Mouse (Mus musculus) neural tube, embryonic 11.5 days (tissue): ENCODE measurements at regions not wholly inside any gene's neighbourhood (a gene's known extent, or its start where the extent isn't known, plus 50 kb on each side); places are given as distances from the start of the nearest gene placed in this dataset.
"Not testable (repeated sequence)": the region's sequence is repeated elsewhere in the genome, so short reads cannot be mapped to it uniquely, and the experiment has no call there.

ENCODE experiments used
- ATAC-seq: fragments of 200-750 bp; cut with Nextera tagmentation; 2 replicates; pipeline ENCODE4 v1.8.0; 2017; ENCODE audit warnings: moderate number of reproducible peaks, mild to moderate bottlenecking, moderate TSS enrichment, moderate library complexity; ENCODE audit not compliant: insufficient read depth, low FRiP score, low TSS enrichment
- DNase-seq: peaks from one replicate; pipeline ENCODE4 v3.0.0-alpha.2; 2015; ENCODE audit warnings: low spot score
- H3K27ac ChIP-seq: fragments of 300-500 bp; sonication (generic); 2 replicates; pipeline ENCODE4 v1.5.1; 2014; ENCODE audit warnings: low read depth, mild to moderate bottlenecking, low read length
- H3K27me3 ChIP-seq: fragments of 300-500 bp; sonication (generic); 2 replicates; pipeline ENCODE4 v1.6.1; 2014; ENCODE audit warnings: mild to moderate bottlenecking, low read length, mixed read lengths; ENCODE audit not compliant: control insufficient read depth, insufficient read depth
- H3K36me3 ChIP-seq: fragments of 300-500 bp; sonication (generic); 2 replicates; pipeline ENCODE4 v1.6.1; 2014; ENCODE audit warnings: mild to moderate bottlenecking, low read length, moderate library complexity, mixed read lengths; ENCODE audit not compliant: control insufficient read depth, insufficient read depth
- H3K4me1 ChIP-seq: fragments of 300-500 bp; sonication (generic); 2 replicates; pipeline ENCODE4 v1.6.1; 2014; ENCODE audit warnings: low read length, mixed read lengths; ENCODE audit not compliant: control insufficient read depth, insufficient read depth
- H3K4me2 ChIP-seq: fragments of 300-500 bp; sonication (generic); 2 replicates; pipeline ENCODE4 v1.6.1; 2014; ENCODE audit warnings: low read depth, mild to moderate bottlenecking, moderate library complexity
- H3K4me3 ChIP-seq: fragments of 300-500 bp; sonication (generic); 2 replicates; pipeline ENCODE4 v1.5.1; 2014; ENCODE audit warnings: low read depth, low read length
- H3K9ac ChIP-seq: fragments of 300-500 bp; sonication (generic); 2 replicates; pipeline ENCODE4 v1.6.1; 2014; ENCODE audit warnings: mild to moderate bottlenecking, low read length
- H3K9me3 ChIP-seq: fragments of 300-500 bp; sonication (generic); 2 replicates; pipeline ENCODE4 v1.6.1; 2016; ENCODE audit warnings: low read length; ENCODE audit not compliant: control insufficient read depth
- WGBS: fragments of 180-500 bp; shearing (Covaris S2); extraction: QIAGEN DNeasy Blood & Tissue Kit; methylation state at CpG from one replicate; pipeline ENCODE4 v1.1.7; 2014; 5-methylcytosine and 5-hydroxymethylcytosine counted together

- Histone ChIP-seq H3K9me3 (no peaks in the 10 kb centered on the region), H3K4me3 (no peak overlapping the region), H3K4me2 (no peak overlapping the region), H3K36me3 (no peaks in the 10 kb centered on the region), H3K27me3 (no peaks in the 10 kb centered on the region), H3K4me1 (peaks cover 2% of the 10 kb centered on the region; the same call in 1 of the 2 replicates), H3K27ac (no peak overlapping the region), H3K9ac (no peak overlapping the region)
- WGBS: 76% methylated on average over 3 of the region's 3 CpGs
- DNase-seq (no peak), ATAC-seq (no peak)
These were observed 180.3 kb downstream of the Opa1 start for GRCm38 (mm10) chr16:29759416-29759815.

GRCm38 (mm10) chr16:29760627-29761026 is 181.5 kb downstream of the Opa1 start:
- ATAC-seq (no peak), DNase-seq (no peak)
- Histone ChIP-seq H3K4me2 (no peak overlapping the region), H3K4me3 (no peak overlapping the region), H3K27me3 (no peaks in the 10 kb centered on the region), H3K4me1 (peaks cover 2% of the 10 kb centered on the region; the same call in 1 of the 2 replicates), H3K27ac (no peak overlapping the region), H3K9me3 (no peaks in the 10 kb centered on the region), H3K36me3 (no peaks in the 10 kb centered on the region), H3K9ac (no peak overlapping the region)
- WGBS: 87% methylated on average over 4 of the region's 4 CpGs

GRCm38 (mm10) chr16:29761779-29762277 is 182.7 kb downstream of the Opa1 start:
- Histone ChIP-seq H3K9ac (no peak overlapping the region), H3K4me2 (no peak overlapping the region)

GRCm38 (mm10) chr16:29764376-29764775 is 185.2 kb downstream of the Opa1 start:
- Histone ChIP-seq H3K9me3 (no peaks in the 10 kb centered on the region), H3K27me3 (no peaks in the 10 kb centered on the region), H3K36me3 (no peaks in the 10 kb centered on the region), H3K27ac (no peak overlapping the region), H3K4me1 (peaks cover 2% of the 10 kb centered on the region; the same call in 1 of the 2 replicates), H3K9ac (no peak overlapping the region), H3K4me2 (no peak overlapping the region), H3K4me3 (no peak overlapping the region)
- no peak for ATAC-seq
- no peak for DNase-seq
- 93% methylated on average over 1 of the region's 1 CpGs for WGBS

More at GRCm38 (mm10) chr16:29761779-29762277, 182.7 kb downstream of the Opa1 start:
- Histone ChIP-seq H3K9me3 (no peaks in the 10 kb centered on the region), H3K27me3 (no peaks in the 10 kb centered on the region), H3K27ac (no peak overlapping the region), H3K4me3 (no peak overlapping the region), H3K36me3 (no peaks in the 10 kb centered on the region), H3K4me1 (peaks cover 2% of the 10 kb centered on the region; the same call in 1 of the 2 replicates)
- ATAC-seq (no peak), DNase-seq (peak; percentile 48)
- WGBS: 23% methylated on average over 6 of the region's 6 CpGs

GRCm38 (mm10) chr16:29765801-29766200 is 186.7 kb downstream of the Opa1 start:
- not testable (repeated sequence) for H3K4me2 ChIP-seq, H3K9ac ChIP-seq, H3K4me1 ChIP-seq, H3K36me3 ChIP-seq, H3K27me3 ChIP-seq, DNase-seq, ATAC-seq, H3K27ac ChIP-seq, H3K9me3 ChIP-seq, H3K4me3 ChIP-seq
- WGBS: 95% methylated on average over 3 of the region's 3 CpGs

GRCm38 (mm10) chr16:29771320-29771719 is 192.2 kb downstream of the Opa1 start:
- 36% methylated on average over 4 of the region's 4 CpGs for WGBS
- H3K9me3 ChIP-seq: no peaks in the 10 kb centered on the region
- ATAC-seq (no peak), DNase-seq (no peak)
- no peak overlapping the region for H3K27ac ChIP-seq
- no peaks in the 10 kb centered on the region for H3K36me3 ChIP-seq
- no peak overlapping the region for H3K9ac ChIP-seq
- H3K4me3 ChIP-seq: no peak overlapping the region
- H3K4me2 ChIP-seq: no peak overlapping the region
- no peaks in the 10 kb centered on the region for H3K27me3 ChIP-seq
- H3K4me1 ChIP-seq: peaks cover 8% of the 10 kb centered on the region

- WGBS: 23% methylated on average over 13 of the region's 13 CpGs
- ATAC-seq: no peak
- Histone ChIP-seq H3K27me3 (no peaks in the 10 kb centered on the region), H3K27ac (no peak overlapping the region), H3K9ac (no peak overlapping the region), H3K4me2 (no peak overlapping the region), H3K4me1 (peaks cover 8% of the 10 kb centered on the region), H3K9me3 (no peaks in the 10 kb centered on the region), H3K4me3 (no peak overlapping the region), H3K36me3 (no peaks in the 10 kb centered on the region)
- peak; percentile 49 for DNase-seq
These were observed 192.8 kb downstream of the Opa1 start for GRCm38 (mm10) chr16:29771728-29772608.

- H3K9me3 ChIP-seq: no peaks in the 10 kb centered on the region
These were observed 193.5 kb downstream of the Opa1 start for GRCm38 (mm10) chr16:29772609-29772988.

GRCm38 (mm10) chr16:29773056-29773455 is 193.9 kb downstream of the Opa1 start:
- Histone ChIP-seq H3K36me3 (no peaks in the 10 kb centered on the region), H3K4me2 (no peak overlapping the region), H3K4me1 (peaks cover 8% of the 10 kb centered on the region), H3K9me3 (no peaks in the 10 kb centered on the region), H3K9ac (no peak overlapping the region), H3K27me3 (no peaks in the 10 kb centered on the region), H3K4me3 (no peak overlapping the region), H3K27ac (no peak overlapping the region)
- ATAC-seq (no peak), DNase-seq (no peak)
- WGBS: 84% methylated on average over 6 of the region's 6 CpGs

More at GRCm38 (mm10) chr16:29772609-29772988, 193.5 kb downstream of the Opa1 start:
- no peak for ATAC-seq
- H3K4me1 ChIP-seq: peaks cover 8% of the 10 kb centered on the region
- no peak for DNase-seq
- WGBS: 65% methylated on average over 12 of the region's 12 CpGs
- H3K4me2 ChIP-seq: no peak overlapping the region
- H3K27ac ChIP-seq: no peak overlapping the region
- H3K36me3 ChIP-seq: no peaks in the 10 kb centered on the region
- no peak overlapping the region for H3K4me3 ChIP-seq
- no peaks in the 10 kb centered on the region for H3K27me3 ChIP-seq
- no peak overlapping the region for H3K9ac ChIP-seq
